Mouse (Mus musculus) E14TG2a.4 (cell line): ENCODE results near the gene Gadd45gip1.

ENCODE experiments used
- H3K27me3 ChIP-seq: 2 replicates; pipeline ENCODE4 v1.6.1; 2014; ENCODE audit warnings: low read length, control low read depth; ENCODE audit not compliant: insufficient read depth
- H3K36me3 ChIP-seq: 2 replicates; pipeline ENCODE4 v1.6.1; 2014; ENCODE audit warnings: low read length, control low read depth; ENCODE audit not compliant: insufficient read depth
- H3K4me1 ChIP-seq: replicated peaks from 2 replicates; pipeline ENCODE4 v1.6.1; 2014; ENCODE audit warnings: low read depth, low read length, control low read depth
- H3K4me3 ChIP-seq: replicated peaks from 2 replicates; pipeline ENCODE4 v1.5.1; 2014; ENCODE audit warnings: mild to moderate bottlenecking, low read length
- H3K9me3 ChIP-seq: 2 replicates; pipeline ENCODE4 v1.6.1; 2014; ENCODE audit warnings: low read length, control low read depth
- CTCF ChIP-seq: conservative IDR thresholded peaks from 2 replicates; pipeline ENCODE4 v1.5.1; 2014; ENCODE audit warnings: low read length
- NANOG ChIP-seq: IDR thresholded peaks from 2 replicates; pipeline ENCODE4 v1.6.1; 2014; ENCODE audit warnings: borderline replicate concordance, low read length, mixed read lengths
- POU5F1 ChIP-seq: IDR thresholded peaks from 2 replicates; pipeline ENCODE4 v1.6.1; 2014; ENCODE audit warnings: low read length, borderline replicate concordance

Gene Gadd45gip1

DNA sequence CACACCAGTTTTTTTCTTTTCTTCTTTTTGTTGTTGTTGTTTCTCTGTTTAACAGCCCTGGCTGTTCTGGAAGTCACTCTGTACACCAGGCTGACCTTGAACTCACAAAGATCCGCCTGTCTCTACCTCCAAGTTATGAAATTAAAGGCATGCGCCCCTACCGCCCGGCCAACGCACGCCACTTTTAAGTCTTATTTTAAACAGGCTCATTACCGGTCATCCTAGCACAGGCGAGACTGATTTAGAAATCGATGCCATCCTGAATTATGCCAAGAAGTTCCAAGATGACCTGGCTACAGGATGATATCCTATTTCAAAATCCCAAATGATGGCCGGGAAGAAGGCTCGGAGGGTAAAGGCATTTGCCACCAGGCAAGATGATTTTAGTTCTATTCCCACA lies at the start of gene Gadd45gip1:
Gene Gadd45gip1, plus strand, starts transcription at position 33 of the 400 bp plus-strand sequence.
- no peaks in the 10 kb centered on the region for H3K27me3 ChIP-seq
- TF ChIP-seq CTCF: peak; percentile 62
- TF ChIP-seq POU5F1: no peak
- H3K36me3 ChIP-seq: peaks cover 38% of the 10 kb centered on the region
- no peaks in the 10 kb centered on the region for H3K9me3 ChIP-seq
- H3K4me1 ChIP-seq: peaks cover 52% of the 10 kb centered on the region
- H3K4me3 ChIP-seq: peak within 1 kb of the TSS; percentile 97

DNA sequence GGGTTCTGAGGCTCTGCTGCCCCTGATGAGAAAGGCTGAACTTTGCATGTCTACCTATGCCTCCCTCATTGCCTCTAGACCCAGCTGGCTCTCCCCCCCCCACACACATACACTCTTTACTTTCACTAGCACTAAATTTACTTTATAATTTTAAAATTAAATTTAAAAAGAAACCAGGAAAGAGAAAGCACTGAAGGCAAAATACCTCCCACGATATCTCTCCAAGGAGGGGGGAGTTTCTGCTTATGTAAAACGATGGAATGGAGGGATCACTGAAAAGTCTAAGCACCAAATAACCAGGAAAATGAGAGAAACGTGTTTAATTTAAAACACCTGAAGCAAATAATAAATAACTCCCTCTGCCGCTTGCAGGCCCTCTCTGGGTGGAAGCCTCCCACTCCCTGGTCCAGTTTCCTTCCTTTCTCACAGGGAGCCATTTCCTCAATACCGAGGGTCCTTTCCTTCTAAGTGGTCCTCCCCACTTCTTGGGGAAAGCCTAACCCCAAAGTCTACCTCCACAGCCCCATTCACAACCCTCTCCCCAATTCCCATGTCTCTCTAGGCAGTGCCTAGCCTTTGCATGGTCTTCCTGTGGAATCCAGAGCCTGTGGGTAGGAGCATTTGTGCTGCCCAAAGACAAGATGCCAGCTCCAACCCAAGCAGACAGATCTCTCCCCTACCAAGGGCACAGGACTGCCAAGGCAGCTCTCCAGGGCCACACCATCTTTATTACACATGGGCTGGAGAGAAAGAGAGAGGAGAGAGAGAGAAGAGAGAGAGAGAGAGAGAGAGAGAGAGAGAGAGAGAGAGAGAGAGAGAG lies 49.4 kb upstream of the Gadd45gip1 start:
- Histone ChIP-seq H3K9me3 (no peaks in the 10 kb centered on the region), H3K4me3 (no peak overlapping the region), H3K4me1 (peaks cover 64% of the 10 kb centered on the region), H3K27me3 (peaks cover 98% of the 10 kb centered on the region), H3K36me3 (no peaks in the 10 kb centered on the region)
- no peak for TF ChIP-seq NANOG
- no peak for TF ChIP-seq CTCF
- no peak for TF ChIP-seq POU5F1

DNA sequence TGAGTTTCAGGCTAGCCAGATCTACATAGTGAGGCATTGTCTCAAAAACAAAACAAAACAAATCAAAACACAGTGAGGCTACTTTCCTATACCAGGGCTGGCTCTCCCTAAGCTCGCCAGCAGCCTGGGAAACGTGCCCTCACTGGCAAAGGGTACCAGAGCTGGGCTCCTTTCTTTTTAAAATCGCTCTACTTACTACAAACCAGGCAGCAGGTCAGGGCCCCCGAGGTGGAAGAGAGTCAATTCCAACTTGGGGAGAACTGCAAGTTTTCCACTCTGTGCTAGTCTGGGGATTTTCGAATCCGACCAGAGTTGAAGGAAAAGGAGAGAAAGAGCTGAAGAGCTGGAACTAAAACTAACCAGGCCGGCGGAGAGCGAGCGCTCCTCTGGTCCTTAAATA lies 48.6 kb upstream of the Gadd45gip1 start:
- peaks cover 59% of the 10 kb centered on the region for H3K4me1 ChIP-seq
- TF ChIP-seq CTCF (no peak), NANOG (no peak), POU5F1 (no peak)

DNA sequence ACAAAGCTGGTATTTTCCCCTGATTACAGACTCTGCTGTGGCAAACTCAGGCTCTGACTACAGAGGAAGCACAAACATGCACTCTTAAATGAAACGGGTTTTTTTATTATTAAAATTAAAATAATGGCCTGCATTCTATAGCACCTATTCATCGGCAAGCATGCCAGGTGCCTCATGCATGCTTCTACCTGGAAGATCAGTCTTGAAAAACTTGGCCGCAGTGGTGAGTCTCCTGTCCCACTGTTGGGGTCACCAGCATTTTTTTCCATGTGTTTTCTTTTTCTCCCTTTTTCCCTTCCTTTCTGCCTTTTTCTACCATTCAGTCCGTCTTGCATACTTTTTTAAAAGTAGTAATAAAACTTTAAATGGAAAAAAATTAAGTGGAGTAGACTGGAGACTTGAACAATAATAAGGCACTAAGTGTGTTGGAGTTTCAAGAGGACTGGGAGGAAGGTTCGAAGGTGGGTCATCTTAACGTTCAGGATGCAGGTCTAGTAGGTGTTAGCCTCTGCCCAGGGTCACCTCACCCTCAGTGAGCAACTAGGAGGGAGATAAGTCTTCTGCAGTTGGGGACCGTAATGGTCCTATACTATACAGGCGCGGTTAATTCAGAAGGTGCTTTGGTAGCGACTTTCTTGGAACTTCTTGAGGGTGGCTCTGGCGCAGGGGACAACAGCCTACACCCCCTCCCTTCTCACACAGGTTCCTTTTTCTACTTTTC lies 48.0 kb upstream of the Gadd45gip1 start:
- Histone ChIP-seq H3K4me1 (peaks cover 60% of the 10 kb centered on the region), H3K27me3 (peaks cover 98% of the 10 kb centered on the region), H3K4me3 (no peak overlapping the region), H3K9me3 (no peaks in the 10 kb centered on the region), H3K36me3 (no peaks in the 10 kb centered on the region)
- no peak for TF ChIP-seq NANOG
- TF ChIP-seq CTCF: no peak
- no peak for TF ChIP-seq POU5F1

More for the DNA sequence above, 48.6 kb upstream of the Gadd45gip1 start:
- H3K36me3 ChIP-seq: no peaks in the 10 kb centered on the region
- peaks cover 98% of the 10 kb centered on the region for H3K27me3 ChIP-seq
- no peaks in the 10 kb centered on the region for H3K9me3 ChIP-seq
- H3K4me3 ChIP-seq: no peak overlapping the region

DNA sequence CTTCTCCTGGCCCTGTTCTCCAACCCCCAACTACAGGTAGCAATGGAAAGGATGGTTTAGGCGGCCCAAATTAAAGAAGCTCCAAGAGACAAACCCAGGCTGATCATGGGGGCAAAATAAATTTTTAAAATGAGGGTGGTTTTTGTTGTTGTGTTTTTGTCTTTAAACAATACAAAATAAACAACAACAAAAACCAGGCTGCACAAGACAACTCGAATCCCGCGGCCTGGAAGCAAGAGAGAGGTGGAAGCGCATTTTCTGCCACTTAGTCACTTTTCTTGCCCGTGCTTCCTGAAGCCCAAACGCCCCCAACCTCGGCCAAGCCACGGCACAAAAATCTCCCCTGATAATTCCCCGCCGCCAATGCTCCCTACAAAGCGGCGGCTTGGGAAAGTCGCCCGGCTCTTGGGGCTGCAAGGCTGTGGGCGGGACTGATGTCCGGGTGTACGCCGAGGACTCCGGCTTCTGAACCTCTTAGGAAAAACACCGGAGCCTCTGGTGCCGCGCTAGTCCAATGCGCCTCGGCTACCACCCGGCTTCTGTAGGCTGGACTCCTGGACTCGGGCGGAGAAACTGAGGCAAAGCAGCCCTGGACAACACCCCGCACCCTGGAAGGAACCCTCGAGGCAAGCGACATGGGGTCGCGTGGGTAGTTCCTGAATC lies 47.3 kb upstream of the Gadd45gip1 start:
- Histone ChIP-seq H3K36me3 (no peaks in the 10 kb centered on the region), H3K9me3 (no peaks in the 10 kb centered on the region), H3K27me3 (peaks cover 98% of the 10 kb centered on the region), H3K4me1 (peaks cover 59% of the 10 kb centered on the region), H3K4me3 (peak overlapping the region; percentile 60)
- TF ChIP-seq CTCF (no peak), NANOG (no peak), POU5F1 (no peak)

DNA sequence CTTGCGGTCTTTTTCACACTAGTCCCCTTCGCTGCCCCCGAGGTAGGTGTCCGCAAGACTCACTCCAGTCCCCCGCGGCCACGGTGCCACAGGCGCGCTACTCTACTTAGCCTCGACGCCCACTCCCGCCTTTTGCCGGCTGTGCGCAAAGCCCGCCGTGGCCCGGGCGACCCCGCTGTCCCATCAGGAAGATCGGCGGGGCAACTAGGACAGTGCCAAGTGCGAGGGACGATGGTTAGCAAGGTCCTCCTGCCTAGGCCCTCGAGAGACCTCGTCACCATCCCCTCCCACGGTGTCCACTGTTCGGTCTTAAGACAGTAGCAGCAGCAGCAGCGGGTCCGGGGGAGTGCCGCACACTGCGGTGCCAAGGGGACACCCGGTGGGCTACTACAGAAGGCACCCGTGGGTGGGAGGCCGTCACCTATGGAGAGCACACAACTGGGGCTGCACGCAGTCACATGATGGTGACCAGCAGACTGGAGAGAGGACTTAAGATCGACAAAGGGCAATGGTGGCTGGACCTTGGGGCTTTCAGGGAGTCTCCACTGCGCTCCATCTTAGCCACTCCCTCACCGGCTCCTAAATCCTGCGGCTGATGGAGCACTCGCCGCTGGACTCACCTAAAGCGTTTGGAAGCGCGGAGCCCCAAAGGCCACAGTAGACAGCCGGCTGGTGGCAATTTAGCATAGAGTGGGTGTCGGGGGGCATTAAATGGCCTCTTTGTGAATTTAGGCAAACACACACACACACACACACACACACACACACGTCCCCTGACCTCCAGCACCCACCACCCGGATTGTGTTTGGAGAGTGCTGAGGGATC lies 46.4 kb upstream of the Gadd45gip1 start:
- H3K9me3 ChIP-seq: no peaks in the 10 kb centered on the region
- no peaks in the 10 kb centered on the region for H3K36me3 ChIP-seq
- H3K4me1 ChIP-seq: peaks cover 55% of the 10 kb centered on the region
- H3K4me3 ChIP-seq: peak overlapping the region; percentile 60
- no peak for TF ChIP-seq CTCF
- no peak for TF ChIP-seq NANOG
- TF ChIP-seq POU5F1: no peak
- H3K27me3 ChIP-seq: peaks cover 99% of the 10 kb centered on the region

DNA sequence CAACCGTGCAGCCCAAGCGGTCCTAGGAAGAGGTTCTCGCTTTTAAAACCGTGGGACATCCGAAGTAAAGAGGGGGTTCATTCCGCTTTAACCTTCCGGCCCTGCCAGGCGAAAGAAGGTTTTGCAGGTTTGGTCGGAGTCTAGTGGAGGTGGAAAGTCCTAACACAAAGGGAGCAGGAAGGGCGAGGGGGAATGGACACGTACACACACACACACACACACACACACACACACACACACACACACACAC lies 45.9 kb upstream of the Gadd45gip1 start:
- Histone ChIP-seq H3K4me3 (0 out of 2 replicates have a peak overlapping the region, but pooled peaks have one; percentile 60), H3K4me1 (peaks cover 49% of the 10 kb centered on the region), H3K27me3 (peaks cover 99% of the 10 kb centered on the region), H3K36me3 (no peaks in the 10 kb centered on the region), H3K9me3 (no peaks in the 10 kb centered on the region)
- no peak for TF ChIP-seq CTCF
